Mouse (Mus musculus) lung, adult 2 months (tissue): ENCODE results near the gene Ccnf. TPM values are rescaled to one million over a fixed set of nuclear protein-coding genes. Genes with fewer than 3 reads are reported as not detected.
A peak's percentile ranks its signal among the peaks of the same experiment; 100 is the strongest.

Source experiments
- DNase-seq: peaks from one replicate; pipeline ENCODE4 v3.0.0; 2022
- H3K4me1 ChIP-seq: fragments of 200-500 bp; 2 replicates; pipeline ENCODE4 v1.6.1; 2011; ENCODE audit warnings: low read length; ENCODE audit not compliant: control insufficient read depth, insufficient read depth
- H3K4me3 ChIP-seq: fragments of 200-500 bp; replicated peaks from 2 replicates; pipeline ENCODE3; 2011; ENCODE audit warnings: low read depth, mild to moderate bottlenecking, control low read depth, low read length; ENCODE audit errors: extremely low read depth
- CTCF ChIP-seq: fragments of 200-500 bp; IDR thresholded peaks from 2 replicates; pipeline ENCODE4 v1.5.1; 2011; ENCODE audit warnings: mild to moderate bottlenecking, low read length, control low read depth; ENCODE audit not compliant: insufficient read depth
- POLR2A ChIP-seq: fragments of 200-500 bp; IDR thresholded peaks from 2 replicates; pipeline ENCODE4 v1.6.1; 2011; ENCODE audit warnings: low read depth, mild to moderate bottlenecking, control low read depth, low read length, borderline replicate concordance; ENCODE audit errors: extremely low read depth
- WGBS: fragments of 180-500 bp; shearing (Covaris S2); methylation state at CpG from one replicate; pipeline ENCODE4 v1.1.7; 2018; 5-methylcytosine and 5-hydroxymethylcytosine counted together
- polyA plus RNA-seq: library from polyadenylated mRNA; depleted of rRNA; stranded (reverse); fragments of >200 nt; gene quantifications from 2 replicates; pipeline ENCODE4 v1.2.3, GENCODE M21; 2012

Ccnf gene
- polyA plus RNA-seq, 1 experiment = 2.9 TPM

DNA sequence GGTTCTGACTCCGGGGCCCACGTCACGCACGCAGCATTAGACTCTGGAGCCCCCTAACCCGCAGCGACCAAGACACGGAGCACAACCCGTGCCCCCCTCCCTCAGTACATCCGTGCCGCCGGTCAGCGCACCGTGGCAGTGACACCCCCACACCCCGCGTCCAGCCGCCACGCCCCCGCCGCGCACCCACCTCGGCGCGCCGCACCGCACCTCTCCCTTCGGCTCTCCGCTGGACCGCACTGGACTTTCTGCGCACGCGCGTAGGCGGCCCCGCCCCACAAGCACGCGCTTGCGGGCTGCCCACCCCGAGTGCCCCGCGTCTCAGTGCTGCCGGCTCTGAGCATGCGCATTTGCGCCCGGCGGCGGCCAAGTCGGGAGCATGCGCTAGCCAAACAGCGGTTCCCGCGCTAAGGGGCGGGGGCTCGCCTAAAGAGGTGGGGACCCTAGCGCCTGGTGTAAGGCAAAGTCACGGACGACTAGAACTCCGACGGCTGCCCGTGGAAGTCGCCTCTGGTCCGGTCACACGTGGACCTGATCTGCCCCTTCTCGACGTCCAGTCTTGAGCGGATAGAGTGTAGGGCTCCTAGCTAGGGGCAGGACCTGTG, 45.9 kb downstream of the Ccnf start, which contains the start of gene Tbc1d24:
Gene Tbc1d24 (minus strand): TSS at position 279 of the 605 bp plus-strand sequence.
- WGBS = under 1% methylated on average over 65 of the region's 65 CpGs
- H3K4me3 ChIP-seq = peak within 1 kb of the TSS; percentile 67
- peaks cover 17% of the 10 kb centered on the region for H3K4me1 ChIP-seq
- peak; percentile 88 for DNase-seq
- peak; percentile 49; the same call in 1 of the 2 replicates for TF ChIP-seq POLR2A
- no peak for TF ChIP-seq CTCF

GRCm38 (mm10) chr17:24204846-24205245, 46.4 kb downstream of the Ccnf start:
- no peak for DNase-seq
- TF ChIP-seq POLR2A (no peak), CTCF (no peak)
- peak overlapping the region; percentile 67 for H3K4me3 ChIP-seq
- peaks cover 18% of the 10 kb centered on the region for H3K4me1 ChIP-seq
- WGBS = 6% methylated on average over 7 of the region's 7 CpGs

DNA sequence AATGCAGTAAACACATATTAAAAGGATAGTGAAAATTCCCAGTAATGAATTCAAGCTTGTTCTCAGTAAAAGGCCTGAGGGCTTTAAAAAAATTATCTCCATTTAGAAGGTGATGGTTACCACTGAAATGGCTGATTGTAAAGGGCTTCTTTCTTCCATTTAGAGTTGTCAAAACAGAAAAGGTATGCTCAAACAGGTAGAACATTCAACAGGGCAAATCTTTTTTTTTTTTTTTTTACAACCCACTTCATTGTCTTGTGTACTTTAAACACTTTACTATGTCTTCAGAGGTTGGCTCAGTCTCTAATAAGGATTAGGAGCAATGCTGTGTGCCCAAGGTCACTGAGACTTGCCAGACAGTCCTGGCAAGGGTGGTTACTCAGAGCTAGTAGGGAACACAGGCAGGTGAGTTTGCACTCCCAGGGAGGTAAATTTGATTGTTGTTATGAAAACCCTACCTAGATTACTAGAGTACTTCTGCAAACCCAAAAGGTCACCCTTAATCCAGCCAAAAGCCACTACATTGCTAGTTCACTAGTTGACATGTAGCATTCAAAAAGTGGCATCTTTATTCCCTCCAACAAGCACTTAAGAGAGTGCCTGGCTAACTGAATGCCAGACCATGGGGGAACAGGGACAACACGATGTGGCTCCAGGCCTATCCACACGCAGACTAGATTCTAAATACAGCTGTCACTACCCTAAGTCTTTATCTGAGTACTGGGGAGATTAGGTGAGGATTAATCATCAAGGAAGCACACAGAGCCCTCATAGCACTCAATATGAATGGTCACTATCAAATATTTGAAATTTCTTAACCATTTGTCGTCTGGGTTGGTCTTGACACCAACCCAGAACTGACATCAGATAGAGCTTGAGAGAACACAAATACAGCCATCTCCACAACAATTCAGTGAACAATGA, 47.4 kb downstream of the Ccnf start:
- H3K4me1 ChIP-seq = peaks cover 20% of the 10 kb centered on the region

GRCm38 (mm10) chr17:24203068-24203467, 48.2 kb downstream of the Ccnf start:
- WGBS = 50% methylated on average over 4 of the region's 4 CpGs
- peaks cover 13% of the 10 kb centered on the region for H3K4me1 ChIP-seq
- H3K4me3 ChIP-seq = no peak overlapping the region
- DNase-seq = no peak
- TF ChIP-seq POLR2A = no peak
- no peak for TF ChIP-seq CTCF

More for the DNA sequence above, 47.4 kb downstream of the Ccnf start:
- TF ChIP-seq POLR2A (no peak), CTCF (no peak)
- no peak for DNase-seq
- 64% methylated on average over 3 of the region's 3 CpGs for WGBS
- no peak overlapping the region for H3K4me3 ChIP-seq

GRCm38 (mm10) chr17:24201092-24201491, 50.2 kb downstream of the Ccnf start:
- TF ChIP-seq POLR2A (no peak), CTCF (no peak)
- peaks cover 12% of the 10 kb centered on the region for H3K4me1 ChIP-seq
- no peak overlapping the region for H3K4me3 ChIP-seq
- WGBS = 77% methylated on average over 4 of the region's 4 CpGs
- DNase-seq = no peak

GRCm38 (mm10) chr17:24199741-24200140, 51.5 kb downstream of the Ccnf start:
- TF ChIP-seq POLR2A (no peak), CTCF (no peak)
- DNase-seq = no peak
- 54% methylated on average over 4 of the region's 4 CpGs for WGBS

GRCm38 (mm10) chr17:24199252-24199651, 52.0 kb downstream of the Ccnf start:
- WGBS = 81% methylated on average over 4 of the region's 4 CpGs
- DNase-seq = no peak
- TF ChIP-seq POLR2A (no peak), CTCF (no peak)

More at GRCm38 (mm10) chr17:24199741-24200140, 51.5 kb downstream of the Ccnf start:
- H3K4me3 ChIP-seq = no peak overlapping the region
- peaks cover 4% of the 10 kb centered on the region; the same call in 1 of the 2 replicates for H3K4me1 ChIP-seq

GRCm38 (mm10) chr17:24197032-24197824, 54.1 kb downstream of the Ccnf start:
- TF ChIP-seq CTCF (no peak), POLR2A (no peak)
- H3K4me3 ChIP-seq = no peak overlapping the region
- peaks cover 3% of the 10 kb centered on the region; the same call in 1 of the 2 replicates for H3K4me1 ChIP-seq
- DNase-seq = no peak
- WGBS = 63% methylated on average over 15 of the region's 15 CpGs

More at GRCm38 (mm10) chr17:24199252-24199651, 52.0 kb downstream of the Ccnf start:
- H3K4me3 ChIP-seq = no peak overlapping the region
- H3K4me1 ChIP-seq = peaks cover 3% of the 10 kb centered on the region; the same call in 1 of the 2 replicates

GRCm38 (mm10) chr17:24195349-24195748, 55.9 kb downstream of the Ccnf start:
- H3K4me3 ChIP-seq = no peak overlapping the region
- H3K4me1 ChIP-seq = peaks cover 3% of the 10 kb centered on the region; the same call in 1 of the 2 replicates
- TF ChIP-seq CTCF (no peak), POLR2A (no peak)
- DNase-seq = no peak
- WGBS = 67% methylated on average over 2 of the region's 2 CpGs
